Mouse (Mus musculus) leukemia stem cell, adult 10-12 weeks (primary cell): ENCODE data around the gene Olfr803. TPM values are rescaled to one million over a fixed set of nuclear protein-coding genes. Genes with fewer than 3 reads are reported as not detected.

ENCODE experiments used
- polyA plus RNA-seq: library from polyadenylated mRNA; stranded (reverse); fragments of >175 nt; gene quantifications from 2 replicates; pipeline ENCODE4 v1.2.3, GENCODE M21; 2012; ENCODE audit warnings: low replicate concordance

Gene Olfr803
- not detected in 2 replicates for polyA plus RNA-seq

GRCm38 (mm10) chr10:129694186-129694585 is at the start of gene Olfr803:
TSS of gene Olfr803 (minus strand) at chr10:129694286.

GRCm38 (mm10) chr10:129741821-129742220 is 47.7 kb upstream of the Olfr803 start, which contains the start of gene Olfr806:
TSS of gene Olfr806 (minus strand) at chr10:129741921.

GRCm38 (mm10) chr10:129729275-129729674 is 35.2 kb upstream of the Olfr803 start, which contains the start of gene Olfr805:
TSS of gene Olfr805 (minus strand) at chr10:129729375.

GRCm38 (mm10) chr10:129702910-129703309 is 8.8 kb upstream of the Olfr803 start, which contains the start of gene Olfr804:
TSS of gene Olfr804 (plus strand) at chr10:129703210.

GRCm38 (mm10) chr10:129688069-129688468 is 6.0 kb downstream of the Olfr803 start, which contains the start of gene Olfr802:
TSS of gene Olfr802 (minus strand) at chr10:129688169.

GRCm38 (mm10) chr10:129673765-129674164 is 20.3 kb downstream of the Olfr803 start, which contains the start of gene Olfr801:
TSS of gene Olfr801 (minus strand) at chr10:129673865.

GRCm38 (mm10) chr10:129657394-129657793 is 36.7 kb downstream of the Olfr803 start, which contains the start of gene Olfr800:
TSS of gene Olfr800 (plus strand) at chr10:129657694.

Other genes starting within 250 kb of the Olfr803 start
- not detected in 2 replicates for gene Olfr787, start 232.4 kb downstream of the Olfr803 start, polyA plus RNA-seq
- not detected in 2 replicates for gene Olfr788, start 223.3 kb downstream of the Olfr803 start, polyA plus RNA-seq
- not detected in 2 replicates for gene Olfr789, start 209.5 kb downstream of the Olfr803 start, polyA plus RNA-seq
- not detected in 2 replicates for gene Olfr790, start 195.8 kb downstream of the Olfr803 start, polyA plus RNA-seq
- not detected in 2 replicates for gene Olfr791, start 172.5 kb downstream of the Olfr803 start, polyA plus RNA-seq
- gene Olfr792, start 155.1 kb downstream of the Olfr803 start, polyA plus RNA-seq: not detected in 2 replicates
- gene Olfr794, start 126.6 kb downstream of the Olfr803 start, polyA plus RNA-seq: not detected in 2 replicates
- not detected in 2 replicates for gene Olfr796, start 81.7 kb downstream of the Olfr803 start, polyA plus RNA-seq
- gene Olfr798, start 66.4 kb downstream of the Olfr803 start, polyA plus RNA-seq: not detected in 2 replicates
- not detected in 2 replicates for gene Olfr799, start 56.8 kb downstream of the Olfr803 start, polyA plus RNA-seq
- not detected in 2 replicates for gene Olfr800, start 36.6 kb downstream of the Olfr803 start, polyA plus RNA-seq
- gene Olfr801, start 20.4 kb downstream of the Olfr803 start, polyA plus RNA-seq: 0.06 TPM in 1 of 2 replicates, not detected in the other
- gene Olfr802, start 6.1 kb downstream of the Olfr803 start, polyA plus RNA-seq: 0.05 TPM in 1 of 2 replicates, not detected in the other
- not detected in 2 replicates for gene Olfr804, start 8.9 kb upstream of the Olfr803 start, polyA plus RNA-seq
- gene Olfr805, start 35.1 kb upstream of the Olfr803 start, polyA plus RNA-seq: not detected in 2 replicates
- not detected in 2 replicates for gene Olfr806, start 47.6 kb upstream of the Olfr803 start, polyA plus RNA-seq
- not detected in 2 replicates for gene Olfr807, start 63.5 kb upstream of the Olfr803 start, polyA plus RNA-seq
- gene Olfr808, start 71.2 kb upstream of the Olfr803 start, polyA plus RNA-seq: not detected in 2 replicates
- gene Olfr809, start 80.4 kb upstream of the Olfr803 start, polyA plus RNA-seq: not detected in 2 replicates
- gene Olfr810, start 100.6 kb upstream of the Olfr803 start, polyA plus RNA-seq: not detected in 2 replicates
- gene Olfr811, start 110.1 kb upstream of the Olfr803 start, polyA plus RNA-seq: not detected in 2 replicates
- gene Olfr812, start 151.8 kb upstream of the Olfr803 start, polyA plus RNA-seq: not detected in 2 replicates
- not detected in 2 replicates for gene Olfr813, start 161.1 kb upstream of the Olfr803 start, polyA plus RNA-seq
- gene Olfr814, start 185.6 kb upstream of the Olfr803 start, polyA plus RNA-seq: not detected in 2 replicates
- not detected in 2 replicates for gene Olfr815, start 211.6 kb upstream of the Olfr803 start, polyA plus RNA-seq
- gene Olfr816, start 221.3 kb upstream of the Olfr803 start, polyA plus RNA-seq: not detected in 2 replicates